Mouse (Mus musculus) ES-Bruce4 (cell line): ENCODE measurements around the gene Ksr1.

ENCODE experiments used
- CTCF ChIP-seq: IDR thresholded peaks from one replicate; pipeline ENCODE4 v1.8.1; 2011; ENCODE audit warnings: low read depth, low read length
- EP300 ChIP-seq: IDR thresholded peaks from 2 replicates; pipeline ENCODE4 v1.6.1; 2011; ENCODE audit warnings: low read depth, low read length; ENCODE audit not compliant: insufficient read depth
- POLR2A ChIP-seq: IDR thresholded peaks from one replicate; pipeline ENCODE4 v1.8.1; 2011; ENCODE audit warnings: low read length; ENCODE audit not compliant: insufficient read depth

DNA sequence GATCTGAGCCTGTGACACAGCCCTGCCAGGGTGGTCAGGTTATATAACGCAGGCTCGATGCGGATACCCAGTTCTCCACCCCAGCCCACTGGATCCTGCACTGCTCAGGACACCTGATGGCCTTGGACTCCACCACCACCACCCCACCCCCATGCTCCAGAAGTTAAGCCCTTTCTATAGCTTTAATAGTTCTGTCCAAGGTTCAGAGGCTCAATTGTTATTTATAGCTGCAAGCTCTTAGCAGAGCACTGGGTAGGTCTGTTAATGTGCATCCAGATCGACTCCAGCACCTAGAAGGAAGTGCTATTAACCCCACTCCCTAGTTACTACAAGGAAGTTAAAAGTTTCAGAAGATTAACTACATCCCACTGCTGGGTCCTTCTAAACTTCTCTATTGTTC lies 11.5 kb upstream of the Ksr1 start:
- no peak for TF ChIP-seq CTCF
- TF ChIP-seq EP300: no peak
- no peak for TF ChIP-seq POLR2A
